Mouse (Mus musculus) heart, adult 2 months (tissue): ENCODE measurements at regions not wholly inside any gene's neighbourhood (a gene's known extent, or its start where the extent isn't known, plus 50 kb on each side); places are given as distances from the start of the nearest gene placed in this dataset.

Source experiments
- DNase-seq, 2 experiments: peaks; one replicate each; pipeline ENCODE4 v3.0.0; 2021
- H3K27ac ChIP-seq: fragments of 200-600 bp; 2 replicates; pipeline ENCODE4 v1.8.1; 2022
- H3K27me3 ChIP-seq: fragments of 200-500 bp; 2 replicates; pipeline ENCODE4 v1.6.1; 2012; ENCODE audit warnings: mild to moderate bottlenecking, low read length, inconsistent platforms, mixed read lengths; ENCODE audit not compliant: control insufficient read depth, insufficient read depth
- H3K36me3 ChIP-seq: fragments of 200-500 bp; 2 replicates; pipeline ENCODE4 v1.6.1; 2012; ENCODE audit warnings: low read length, inconsistent platforms; ENCODE audit not compliant: control insufficient read depth, insufficient read depth
- H3K4me1 ChIP-seq: fragments of 200-500 bp; 2 replicates; pipeline ENCODE4 v1.6.1; 2011; ENCODE audit warnings: low read length; ENCODE audit not compliant: control insufficient read depth, insufficient read depth
- H3K4me3 ChIP-seq: fragments of 200-600 bp; 2 replicates; pipeline ENCODE4 v1.8.1; 2022
- H3K79me2 ChIP-seq: fragments of 200-500 bp; replicated peaks from 2 replicates; pipeline ENCODE4 v1.6.1; 2012; ENCODE audit warnings: mild to moderate bottlenecking, inconsistent platforms, low read length, moderate library complexity, mixed read lengths; ENCODE audit not compliant: control insufficient read depth, insufficient read depth
- H3K9ac ChIP-seq: fragments of 200-500 bp; 2 replicates; pipeline ENCODE4 v1.6.1; 2012; ENCODE audit warnings: low read depth, mild to moderate bottlenecking, control low read depth, inconsistent platforms, low read length, mixed read lengths
- CTCF ChIP-seq: fragments of 200-600 bp; IDR thresholded peaks from 2 replicates; pipeline ENCODE4 v1.8.1; 2022; ENCODE audit warnings: antibody characterized with exemption, mild to moderate bottlenecking, moderate library complexity
- EP300 ChIP-seq: fragments of 200-500 bp; IDR thresholded peaks from 2 replicates; pipeline ENCODE4 v1.6.1; 2011; ENCODE audit warnings: low read depth, low read length, control low read depth; ENCODE audit not compliant: insufficient read depth
- POLR2A ChIP-seq: fragments of 200-500 bp; IDR thresholded peaks from 2 replicates; pipeline ENCODE4 v1.6.1; 2011; ENCODE audit warnings: mild to moderate bottlenecking, low read depth, low read length, control low read depth; ENCODE audit not compliant: insufficient read depth
- WGBS: fragments of 180-500 bp; shearing (Covaris S2); methylation state at CpG from one replicate; pipeline ENCODE4 v1.1.7; 2018; 5-methylcytosine and 5-hydroxymethylcytosine counted together
- intact Hi-C: fragments of 180-260 bp; cut with DNase I; formaldehyde crosslinking; loops from one replicate; pipeline ENCODE4 v1.15.1; 2025

DNA sequence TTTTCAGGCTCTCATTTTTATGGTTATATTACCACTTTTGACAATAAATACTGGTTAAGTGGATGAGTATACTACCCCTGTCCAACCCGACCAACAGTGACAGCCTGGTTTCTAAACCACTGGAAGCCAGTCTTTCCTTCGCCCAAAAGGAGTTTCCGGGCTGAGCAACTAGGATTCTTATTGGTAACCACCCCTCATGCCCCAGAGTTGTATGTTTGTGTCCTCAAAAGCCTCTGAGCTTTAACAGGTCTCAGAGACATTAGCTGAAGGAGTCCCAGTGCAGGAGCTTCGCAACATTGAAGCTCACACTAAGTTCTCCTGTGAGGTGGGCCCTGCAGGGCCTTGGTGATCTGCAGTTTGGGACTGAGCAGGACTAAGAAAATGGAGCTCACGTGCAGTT is 92.6 kb upstream of the Pthlh start:
- Histone ChIP-seq H3K9ac (no peak overlapping the region), H3K79me2 (no peaks in the 10 kb centered on the region), H3K27me3 (no peaks in the 10 kb centered on the region), H3K27ac (no peak overlapping the region), H3K36me3 (no peaks in the 10 kb centered on the region), H3K4me3 (no peak overlapping the region), H3K4me1 (no peaks in the 10 kb centered on the region)
- intact Hi-C loops, result no loop called here
- DNase-seq, result no peak
- TF ChIP-seq CTCF (no peak), POLR2A (no peak), EP300 (no peak)
- 87% methylated on average over 5 of the region's 5 CpGs for WGBS

DNA sequence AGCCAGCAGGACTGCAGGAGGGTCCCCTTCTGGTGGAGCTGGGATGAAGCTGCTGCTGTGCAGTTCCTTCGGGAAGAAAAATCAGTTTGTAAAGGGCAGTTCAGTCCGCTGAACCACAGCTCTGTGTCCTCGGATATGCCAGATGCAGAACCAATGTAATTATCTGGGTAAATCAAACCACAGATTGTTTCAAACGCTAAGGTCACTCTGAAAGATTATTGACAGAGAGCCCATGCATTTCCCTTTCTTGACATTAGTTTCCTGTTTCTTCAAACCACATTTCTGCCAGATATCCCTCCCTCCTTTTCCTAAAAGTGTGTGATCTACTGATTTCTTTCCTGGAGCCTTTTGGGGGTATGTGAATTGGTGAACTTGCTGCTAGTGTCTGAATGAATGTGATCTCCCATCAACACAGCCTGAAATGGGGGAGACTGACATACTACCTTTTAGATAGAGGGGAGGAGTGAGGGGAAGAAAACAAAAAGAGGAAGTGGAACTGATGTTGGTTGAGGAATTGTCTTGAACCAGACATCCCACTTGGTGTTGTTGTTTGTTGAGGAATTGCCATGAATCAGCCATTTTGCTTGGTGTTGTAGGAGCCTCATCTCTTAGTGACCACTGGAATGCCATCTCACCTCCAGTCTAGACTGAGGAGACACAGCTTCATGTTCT is 85.7 kb upstream of the Pthlh start:
- Histone ChIP-seq H3K4me3 (no peak overlapping the region), H3K27me3 (no peaks in the 10 kb centered on the region), H3K9ac (no peak overlapping the region), H3K4me1 (no peaks in the 10 kb centered on the region), H3K27ac (no peak overlapping the region), H3K79me2 (no peaks in the 10 kb centered on the region), H3K36me3 (no peaks in the 10 kb centered on the region)
- WGBS, result 57% methylated on average over 4 of the region's 4 CpGs
- intact Hi-C loops, result no loop called here
- DNase-seq, result no peak
- TF ChIP-seq CTCF (no peak), POLR2A (no peak), EP300 (no peak)

DNA sequence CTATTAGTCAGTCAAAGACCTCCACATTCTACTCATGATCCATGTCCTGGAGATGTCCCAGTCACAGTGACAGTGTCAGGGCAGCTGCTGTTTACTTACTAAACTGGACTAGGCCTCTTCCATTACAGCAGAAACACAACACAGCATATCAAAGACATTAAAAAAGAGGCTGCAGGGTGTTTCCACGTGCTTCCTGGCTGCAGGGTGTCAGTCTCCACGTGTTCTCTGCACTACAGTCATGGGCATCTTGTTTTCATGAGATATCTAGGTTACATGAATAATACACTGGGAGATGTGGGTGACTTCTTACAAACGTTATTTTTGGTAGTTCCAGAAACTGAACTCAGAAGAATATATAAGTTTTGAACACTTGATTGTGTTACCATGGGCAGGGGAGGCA is 84.6 kb upstream of the Pthlh start:
- H3K4me3 ChIP-seq, result no peak overlapping the region
- TF ChIP-seq CTCF (no peak), EP300 (no peak), POLR2A (no peak)
- H3K4me1 ChIP-seq, result no peaks in the 10 kb centered on the region
- H3K36me3 ChIP-seq, result no peaks in the 10 kb centered on the region
- intact Hi-C loops, result no loop called here
- DNase-seq, result no peak
- no peak overlapping the region for H3K27ac ChIP-seq
- no peaks in the 10 kb centered on the region for H3K27me3 ChIP-seq
- no peaks in the 10 kb centered on the region for H3K79me2 ChIP-seq
- no peak overlapping the region for H3K9ac ChIP-seq
- 52% methylated on average over 3 of the region's 3 CpGs for WGBS

DNA sequence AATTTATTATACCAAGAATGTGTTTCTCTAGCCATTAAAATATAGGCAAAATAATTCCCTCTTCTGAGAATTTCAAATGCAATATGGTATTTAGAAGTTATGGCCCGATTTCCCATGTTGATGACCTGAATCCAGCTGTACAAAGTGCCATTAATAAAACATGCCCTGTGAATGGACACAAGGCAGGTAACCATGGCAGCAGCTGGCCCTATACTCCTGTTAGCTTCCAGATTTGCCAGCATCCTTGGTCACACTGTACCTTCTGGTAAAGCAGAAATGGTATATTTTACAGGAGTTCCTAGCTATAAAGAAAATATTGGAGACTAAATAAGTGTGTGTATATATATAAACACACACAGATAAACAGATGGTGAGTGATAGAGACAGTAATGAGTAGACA is 77.1 kb upstream of the Pthlh start:
- TF ChIP-seq POLR2A (no peak), CTCF (no peak)

DNA sequence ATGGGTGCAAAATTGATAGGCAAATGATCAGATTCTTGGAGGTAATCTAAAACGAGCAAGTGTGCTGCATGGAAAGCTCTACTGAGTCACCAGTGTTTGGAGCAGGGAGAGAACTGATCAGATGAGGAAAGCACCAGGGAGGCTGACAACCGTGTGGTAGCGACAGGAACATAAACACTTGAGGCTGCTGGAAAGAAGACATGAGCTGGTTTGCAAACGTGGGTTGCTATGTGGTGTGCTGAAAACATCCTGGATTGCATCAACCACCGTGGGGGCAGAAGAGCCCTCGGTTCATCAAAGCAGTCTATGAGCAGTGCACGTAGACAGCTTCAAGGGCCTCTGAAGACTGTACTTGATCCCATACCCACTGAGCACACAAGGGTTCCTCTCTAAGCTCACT is 69.0 kb upstream of the Pthlh start:
- 65% methylated on average over 7 of the region's 7 CpGs for WGBS
- Histone ChIP-seq H3K4me3 (no peak overlapping the region), H3K27me3 (no peaks in the 10 kb centered on the region), H3K4me1 (no peaks in the 10 kb centered on the region), H3K79me2 (no peaks in the 10 kb centered on the region), H3K9ac (no peak overlapping the region), H3K27ac (no peak overlapping the region), H3K36me3 (no peaks in the 10 kb centered on the region)
- no peak for DNase-seq
- intact Hi-C loops, result no loop called here
- TF ChIP-seq CTCF (no peak), EP300 (no peak), POLR2A (no peak)

More for the DNA sequence above, 77.1 kb upstream of the Pthlh start:
- 80% methylated on average over 1 of the region's 1 CpGs for WGBS
- H3K9ac ChIP-seq, result no peak overlapping the region
- intact Hi-C loops, result no loop called here
- DNase-seq, result no peak
- no peaks in the 10 kb centered on the region for H3K4me1 ChIP-seq
- no peak overlapping the region for H3K27ac ChIP-seq
- no peaks in the 10 kb centered on the region for H3K27me3 ChIP-seq
- H3K36me3 ChIP-seq, result no peaks in the 10 kb centered on the region
- H3K4me3 ChIP-seq, result no peak overlapping the region
- no peaks in the 10 kb centered on the region for H3K79me2 ChIP-seq

DNA sequence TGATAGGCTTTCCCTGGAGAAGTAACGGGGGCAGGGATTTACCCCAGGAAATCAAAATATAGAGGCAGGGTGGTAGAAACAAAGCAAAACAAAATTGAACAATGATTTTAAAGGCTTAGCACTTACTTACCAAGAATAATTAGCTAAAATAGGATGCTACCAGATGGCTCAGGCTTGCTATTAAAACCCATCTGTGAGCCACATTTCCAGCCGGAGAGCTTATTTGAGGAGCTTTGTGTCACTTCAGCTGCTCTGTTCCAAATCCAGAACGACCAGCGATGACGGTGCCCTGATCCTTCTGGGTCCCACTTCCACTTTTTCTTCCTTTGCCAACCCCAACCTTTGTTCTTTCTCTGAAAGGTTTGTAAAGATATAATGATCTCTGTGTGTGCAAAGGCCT is 65.2 kb upstream of the Pthlh start:
- Histone ChIP-seq H3K27ac (no peak overlapping the region), H3K9ac (no peak overlapping the region), H3K27me3 (no peaks in the 10 kb centered on the region), H3K4me3 (no peak overlapping the region), H3K4me1 (no peaks in the 10 kb centered on the region), H3K36me3 (no peaks in the 10 kb centered on the region), H3K79me2 (no peaks in the 10 kb centered on the region)
- WGBS, result 81% methylated on average over 5 of the region's 5 CpGs
- DNase-seq, result no peak
- TF ChIP-seq EP300 (no peak), CTCF (no peak), POLR2A (no peak)
- intact Hi-C loops, result no loop called here
